Mouse (Mus musculus): ENCODE results near the gene Csgalnact2.

DNA sequence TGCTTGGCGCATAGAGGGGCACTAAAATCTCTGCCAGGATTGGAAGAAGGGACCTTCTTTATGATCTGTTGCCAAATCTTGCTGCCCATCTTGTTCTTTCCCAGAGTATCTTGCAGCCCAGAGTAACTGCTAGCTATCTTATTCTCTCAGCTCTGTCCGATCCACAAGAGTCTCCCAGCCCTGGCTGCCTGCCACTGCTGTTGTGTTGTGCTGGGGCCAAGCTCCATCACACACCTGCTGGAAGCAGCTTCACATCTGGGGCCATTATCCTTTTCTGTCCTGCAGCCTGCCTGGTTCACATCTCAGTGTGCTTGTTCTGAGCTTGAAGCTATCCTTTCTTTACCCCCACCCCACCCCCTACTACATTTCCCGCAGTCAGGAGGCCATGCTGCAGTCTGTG is 62.7 kb downstream of the Csgalnact2 start:
- TF ChIP-seq GATA1 (IDR thresholded peaks at IDR 0.05; ENCODE audit: borderline replicate concordance, low read length) (no peak), FLI1 (IDR thresholded peaks at IDR 0.05; ENCODE audit: low read length) (no peak)

Measured in megakaryocyte, embryonic 14.5 days (primary cell).